8 mouse cellular contexts compared by ENCODE assay signal in genomic region chr5:24860635-24861448, GRCm38 (mm10). TPM values are rescaled to one million over a fixed set of nuclear protein-coding genes. Genes with fewer than 3 reads are reported as not detected.
DNase-seq lines count a peak whose midpoint lies in the region; TF ChIP-seq lines count a peak whose summit lies in the region.

No protein-coding gene starts in this region.

- DNase-seq in adrenal gland, adult (ENCODE audit: inconsistent age in 2 of 2, low spot score in 1 of 2) = peak; percentile 54 to 77
- no peak for DNase-seq in adrenal gland, adult 18-20 months (ENCODE audit: low spot score in 2 of 2)
- peak; percentile 32 for DNase-seq in retina, adult 2 months (ENCODE audit: low read depth, low spot score)
- no peak for DNase-seq in retina, embryonic 14.5 days (ENCODE audit: low spot score)
- peak; percentile 97 for DNase-seq in heart, adult 11 months
- DNase-seq in layer of hippocampus, adult 9-11 months = peak; percentile 87
- no peak for DNase-seq in embryo, embryonic 11 days

- H3K79me2 ChIP-seq in myocyte (ENCODE audit: control insufficient read depth, insufficient read depth) = no peaks in the 10 kb centered on the region

- no peak for TF ChIP-seq POLR2A in myocyte (IDR thresholded peaks at IDR 0.05; ENCODE audit: insufficient read length, low read depth)

- no peaks in the 10 kb centered on the region for H3K27me3 ChIP-seq in myocyte (ENCODE audit: control insufficient read depth, insufficient read depth, insufficient read length)

- H3ac ChIP-seq in myocyte (ENCODE audit: control insufficient read depth, insufficient read length) = no peak overlapping the region

- H3K4me2 ChIP-seq in myocyte (ENCODE audit: low read depth) = peak overlapping the region; percentile 62

- no peaks in the 10 kb centered on the region for H3K36me3 ChIP-seq in myocyte (ENCODE audit: control insufficient read depth, insufficient read depth)

- H3K4me3 ChIP-seq in myocyte = no peak overlapping the region

TF ChIP-seq in myocyte, 11 proteins besides CTCF, POLR2A, EP300 and RAD21:
- TF ChIP-seq MYOG (IDR thresholded peaks at IDR 0.05; ENCODE audit: control insufficient read depth in 1 of 3, insufficient read depth in 1 of 3, insufficient read length in 2 of 3, low read depth in 2 of 3) (no peak), USF1 (IDR thresholded peaks at IDR 0.05; ENCODE audit: low read depth) (peak; percentile 62), POLR2AphosphoS2 (IDR thresholded peaks at IDR 0.05; ENCODE audit: insufficient read length, low read depth) (no peak)

RNA-seq across cellular contexts. Expression of gene Rheb, which starts 18.4 kb away (rescaled TPM):
- 10 to 100 TPM; 82.7 to 87.0 TPM for total RNA-seq in adrenal gland, adult 18-20 months (2021)
- 64.4 TPM for polyA plus RNA-seq in myocyte (2012; fragmentation: generic; extraction: Trizol)

Comparison
In these comparisons a context has a peak if more than half of its experiments do, and no peak if none do; other contexts are left out.
1. DNase-seq: peak in adrenal gland, adult (2 of 2), retina, adult 2 months (single experiment), heart, adult 11 months (single experiment) and layer of hippocampus, adult 9-11 months (single experiment); none in adrenal gland, adult 18-20 months (0 of 2), retina, embryonic 14.5 days (single experiment) and embryo, embryonic 11 days (single experiment).